Mouse (Mus musculus) embryonic fibroblast, embryonic 13.5 days (primary cell): ENCODE measurements around the gene Klk5. TPM values are rescaled to one million over a fixed set of nuclear protein-coding genes. Genes with fewer than 3 reads are reported as not detected.

Source experiments
- H3K27ac ChIP-seq: 2 replicates; pipeline ENCODE4 v1.5.1; 2012; ENCODE audit warnings: low read length, control low read depth, inconsistent platforms; ENCODE audit not compliant: insufficient read depth
- H3K4me1 ChIP-seq: 2 replicates; pipeline ENCODE4 v1.6.1; 2011; ENCODE audit warnings: low read length; ENCODE audit not compliant: control insufficient read depth, insufficient read depth
- H3K4me3 ChIP-seq: 2 replicates; pipeline ENCODE4 v1.5.1; 2011; ENCODE audit warnings: mild to moderate bottlenecking, control low read depth, low read length; ENCODE audit not compliant: insufficient read depth
- CTCF ChIP-seq: IDR thresholded peaks from 2 replicates; pipeline ENCODE4 v1.5.1; 2011; ENCODE audit warnings: mild to moderate bottlenecking, control low read depth, low read length, moderate library complexity, borderline replicate concordance; ENCODE audit not compliant: insufficient read depth
- POLR2A ChIP-seq: IDR thresholded peaks from 2 replicates; pipeline ENCODE4 v1.6.1; 2011; ENCODE audit warnings: low read depth, mild to moderate bottlenecking, control low read depth, low read length, moderate library complexity
- polyA plus RNA-seq: library from polyadenylated mRNA; stranded (reverse); fragments of >200 nt; gene quantifications from 2 replicates; pipeline ENCODE4 v1.2.4, GENCODE M21; 2011; ENCODE audit warnings: low read depth; ENCODE audit not compliant: missing spikeins, insufficient read length

The Klk5 gene
- not detected in 2 replicates for polyA plus RNA-seq

DNA sequence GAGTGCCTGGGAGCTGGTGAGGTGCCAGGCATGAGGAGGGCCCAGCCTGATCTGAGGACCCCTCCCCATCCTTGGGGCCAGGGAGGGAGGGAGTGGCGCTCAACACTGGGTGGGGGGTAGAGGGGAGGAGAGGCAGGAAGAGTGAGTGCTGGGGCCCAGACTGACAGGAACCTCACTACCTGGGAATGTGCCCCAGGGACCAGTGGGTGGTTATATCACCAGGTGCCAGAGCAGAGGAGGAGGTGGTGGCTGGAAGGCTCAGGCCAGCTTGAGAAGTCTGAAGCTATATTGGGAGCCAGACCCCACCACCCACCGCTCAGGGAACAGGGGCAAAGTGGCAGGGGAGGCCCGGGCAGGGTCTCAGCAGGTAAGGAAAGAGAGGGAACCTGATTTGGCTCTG is at the start of gene Klk5:
TSS of gene Klk5 (plus strand) at position 271 of the 400 bp plus-strand sequence.
- no peak within 1 kb of the TSS for H3K27ac ChIP-seq
- TF ChIP-seq CTCF (no peak), POLR2A (no peak)
- no peaks in the 10 kb centered on the region for H3K4me1 ChIP-seq
- H3K4me3 ChIP-seq: no peak within 1 kb of the TSS

DNA sequence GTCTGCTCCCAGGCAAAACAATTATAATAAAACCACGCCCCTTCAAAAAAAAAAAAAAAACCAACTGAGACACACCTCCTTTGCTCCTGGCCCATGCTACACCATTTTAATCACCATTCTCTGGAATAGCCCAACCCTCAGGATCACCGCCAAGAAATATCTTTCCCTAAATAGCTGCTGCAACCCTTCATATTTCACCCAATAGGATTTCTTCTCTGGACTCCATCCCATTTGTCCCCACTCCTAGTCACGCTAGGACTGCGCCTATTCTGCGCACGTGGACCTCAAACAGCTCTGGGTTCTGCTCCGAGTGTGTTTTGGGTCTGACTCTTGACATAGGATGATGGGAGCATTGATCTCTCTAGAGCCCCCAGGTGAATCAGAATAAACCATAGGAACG is 45.4 kb upstream of the Klk5 start:
- Histone ChIP-seq H3K4me1 (no peaks in the 10 kb centered on the region), H3K27ac (no peak overlapping the region), H3K4me3 (peak overlapping the region; percentile 83)
- TF ChIP-seq POLR2A: peak; percentile 43
- TF ChIP-seq CTCF: no peak

DNA sequence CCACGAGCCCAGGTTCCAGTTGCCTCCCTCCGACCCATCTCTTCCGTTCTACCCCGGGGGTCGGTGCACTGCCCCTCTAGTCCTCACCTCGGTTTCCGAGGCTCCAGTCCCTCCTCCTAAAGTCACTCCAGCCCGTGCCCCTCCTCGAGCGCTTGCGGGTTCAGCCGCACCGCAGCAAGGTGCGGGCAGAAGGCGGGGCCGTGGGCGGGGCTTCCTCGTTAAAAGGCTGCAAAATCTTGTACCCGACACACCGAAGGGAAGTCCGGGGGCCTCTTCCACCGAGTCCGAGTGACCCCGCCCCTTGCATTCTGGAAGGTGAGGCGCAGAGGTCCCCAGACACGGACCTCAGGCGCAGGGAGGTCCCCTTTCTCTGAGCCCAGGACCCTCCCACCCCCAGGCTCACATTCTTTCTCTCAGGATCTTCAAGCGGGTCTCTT is 44.4 kb upstream of the Klk5 start, which contains the start of gene Klk8:
TSS of gene Klk8 (plus strand) at position 245 of the 437 bp plus-strand sequence.
- no peak within 1 kb of the TSS for H3K27ac ChIP-seq
- H3K4me1 ChIP-seq: no peaks in the 10 kb centered on the region
- TF ChIP-seq POLR2A (no peak), CTCF (no peak)
- peak within 1 kb of the TSS; percentile 83 for H3K4me3 ChIP-seq

DNA sequence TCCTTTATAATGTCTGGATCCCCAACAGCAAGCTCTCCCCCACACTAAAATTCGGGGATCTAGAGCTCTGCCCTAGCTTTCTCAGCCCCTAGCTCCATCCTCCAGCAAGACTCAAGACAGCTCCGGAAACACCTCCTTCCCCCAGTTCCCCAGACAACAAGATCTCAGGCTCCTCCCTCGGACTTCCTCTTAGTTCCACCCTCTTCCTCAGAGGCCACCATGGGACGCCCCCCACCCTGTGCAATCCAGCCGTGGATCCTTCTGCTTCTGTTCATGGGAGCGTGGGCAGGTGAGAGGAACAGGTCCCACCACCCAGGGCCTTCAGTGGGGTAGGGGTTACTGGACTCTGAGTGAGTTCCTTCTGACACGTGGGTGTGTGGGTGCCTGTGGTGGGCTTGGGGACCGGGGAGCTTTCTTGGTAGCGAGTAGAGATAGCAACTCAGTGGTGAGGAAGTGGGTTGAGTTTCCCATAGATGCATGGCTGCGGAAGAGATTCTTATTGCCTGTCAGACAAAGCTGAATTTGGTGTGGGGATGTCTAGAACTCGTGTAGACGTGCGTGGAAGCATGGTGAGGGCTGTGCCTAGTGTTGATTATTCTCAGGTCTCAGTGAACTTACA is 43.8 kb upstream of the Klk5 start:
- Histone ChIP-seq H3K27ac (no peak overlapping the region), H3K4me1 (no peaks in the 10 kb centered on the region), H3K4me3 (peak overlapping the region; percentile 83)
- no peak for TF ChIP-seq CTCF
- 0 out of 2 replicates have a peak, but pooled peaks have one; percentile 20 for TF ChIP-seq POLR2A

DNA sequence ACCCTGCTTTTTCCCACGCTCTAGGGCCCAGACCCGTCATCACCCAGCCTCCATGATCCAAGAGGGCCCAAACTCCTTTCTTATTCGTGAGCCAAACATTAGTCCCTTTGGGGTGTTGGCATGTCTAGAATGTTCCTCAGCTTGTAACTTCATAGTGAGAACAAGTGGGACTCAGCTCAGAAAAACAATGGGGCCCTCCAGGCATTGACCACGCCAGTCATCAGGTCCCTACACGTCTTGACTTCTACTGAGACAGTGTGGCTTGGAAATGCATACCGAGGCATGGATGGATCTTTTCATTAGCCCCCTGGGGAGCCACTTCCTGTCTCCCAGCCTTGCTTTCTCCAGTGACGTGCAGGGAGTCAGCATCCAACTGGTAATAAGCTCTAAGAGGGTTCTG is 41.9 kb upstream of the Klk5 start:
- Histone ChIP-seq H3K4me1 (no peaks in the 10 kb centered on the region), H3K27ac (no peak overlapping the region), H3K4me3 (no peak overlapping the region)
- TF ChIP-seq CTCF: no peak
- TF ChIP-seq POLR2A: no peak

DNA sequence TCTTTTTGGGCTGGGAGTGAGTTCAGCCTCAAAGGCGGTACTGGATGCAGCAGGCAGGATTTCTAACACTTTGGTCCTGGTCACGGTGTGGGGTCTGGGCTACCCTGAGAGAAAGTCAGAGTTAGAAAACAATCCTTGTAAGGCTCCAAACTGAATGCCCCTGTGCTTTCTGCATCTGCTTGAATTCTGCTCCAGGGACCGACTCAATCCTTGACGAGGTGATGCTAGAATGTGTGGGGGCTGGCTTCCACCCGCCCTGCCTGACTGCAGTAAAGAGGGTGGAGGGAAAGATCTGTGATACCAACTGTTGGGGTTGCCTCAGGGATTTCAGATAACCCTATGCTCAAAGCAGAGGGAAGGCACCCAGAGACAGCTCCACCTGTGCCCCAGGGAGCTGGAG is 30.8 kb upstream of the Klk5 start, which contains the start of gene Klk7:
TSS of gene Klk7 (plus strand) at position 301 of the 400 bp plus-strand sequence.
- TF ChIP-seq POLR2A: no peak
- no peak for TF ChIP-seq CTCF
- H3K27ac ChIP-seq: no peak within 1 kb of the TSS
- H3K4me3 ChIP-seq: no peak within 1 kb of the TSS
- no peaks in the 10 kb centered on the region for H3K4me1 ChIP-seq

DNA sequence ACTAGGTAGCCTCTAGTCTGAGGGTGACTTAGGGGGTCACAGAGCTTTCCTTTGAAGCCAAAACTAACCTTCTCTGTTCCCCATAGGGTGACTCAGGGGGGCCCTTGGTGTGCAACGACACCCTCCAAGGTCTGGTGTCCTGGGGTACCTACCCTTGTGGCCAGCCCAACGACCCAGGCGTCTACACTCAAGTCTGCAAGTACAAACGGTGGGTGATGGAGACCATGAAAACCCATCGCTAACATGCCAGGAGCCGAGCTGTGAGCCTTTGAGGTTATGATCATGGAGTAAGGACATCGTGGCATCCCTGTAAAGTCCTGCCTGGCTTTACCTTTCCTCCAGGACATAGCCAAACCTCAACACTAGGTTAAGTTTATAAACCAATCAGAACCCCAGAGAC is 26.6 kb upstream of the Klk5 start:
- H3K27ac ChIP-seq: no peak overlapping the region
- no peak overlapping the region for H3K4me3 ChIP-seq
- no peaks in the 10 kb centered on the region for H3K4me1 ChIP-seq
- no peak for TF ChIP-seq CTCF
- no peak for TF ChIP-seq POLR2A

DNA sequence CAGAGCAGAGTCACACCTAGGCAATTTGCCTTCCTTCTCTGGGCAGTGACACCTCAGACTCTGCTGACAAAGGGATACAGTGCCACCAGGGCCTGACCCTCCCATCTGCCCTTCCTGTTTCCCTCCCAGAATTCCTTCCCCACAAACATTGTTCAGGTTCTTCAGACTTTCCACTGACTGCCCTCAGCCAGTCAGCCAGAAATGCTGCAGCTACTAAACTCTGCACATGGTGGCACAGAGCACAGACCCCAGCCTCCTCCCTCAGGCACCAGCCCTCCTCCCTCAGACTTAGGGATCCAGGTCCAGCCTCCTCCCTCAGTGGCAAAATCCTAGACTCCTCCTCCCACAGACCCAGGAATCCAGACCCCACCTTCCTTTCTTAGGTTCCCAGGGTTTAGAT is 25.0 kb upstream of the Klk5 start:
- no peaks in the 10 kb centered on the region for H3K4me1 ChIP-seq
- no peak overlapping the region for H3K4me3 ChIP-seq
- TF ChIP-seq CTCF: no peak
- no peak for TF ChIP-seq POLR2A
- no peak overlapping the region for H3K27ac ChIP-seq

DNA sequence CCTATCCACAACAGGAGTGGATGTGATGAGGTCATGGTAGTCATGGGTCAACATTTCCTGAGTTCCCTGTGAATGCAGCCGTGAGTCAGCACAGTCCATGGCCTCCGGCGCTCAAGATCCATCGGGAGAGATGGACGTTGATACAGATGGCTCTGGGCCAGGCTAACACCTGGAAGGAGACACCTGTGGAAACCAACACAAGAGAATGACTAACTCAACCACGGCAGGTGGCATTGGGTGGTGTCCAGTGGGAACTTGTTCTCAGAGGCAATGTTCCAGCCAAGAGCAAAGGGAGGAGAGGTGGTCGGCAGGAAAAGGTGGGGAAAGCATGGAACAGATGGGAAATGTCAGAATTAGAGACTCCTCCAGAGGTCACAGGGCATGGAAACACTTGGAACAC is 20.2 kb upstream of the Klk5 start:
- no peak for TF ChIP-seq CTCF
- no peak for TF ChIP-seq POLR2A
- Histone ChIP-seq H3K27ac (no peak overlapping the region), H3K4me3 (no peak overlapping the region), H3K4me1 (no peaks in the 10 kb centered on the region)

DNA sequence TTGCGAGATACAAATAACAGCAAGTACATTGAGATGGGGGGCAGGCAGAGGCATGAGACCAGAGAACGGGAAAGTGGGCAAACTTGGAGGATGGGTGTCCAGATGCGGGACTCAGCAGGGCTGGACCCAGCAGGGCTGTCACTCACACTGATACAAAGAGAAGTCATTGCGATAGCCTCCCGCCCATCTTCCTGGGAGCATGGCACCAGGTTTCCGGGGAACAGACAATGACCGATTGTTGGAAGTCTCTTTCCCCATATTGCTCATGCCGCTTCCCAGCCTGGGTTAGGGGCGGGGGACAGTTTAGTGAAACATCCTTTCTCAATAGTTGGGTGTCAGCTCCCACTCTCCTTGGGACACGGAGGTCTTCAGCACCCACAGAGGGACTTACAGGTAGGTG is 17.6 kb upstream of the Klk5 start, which contains the start of gene Klk6:
TSS of gene Klk6 (plus strand) at position 301 of the 400 bp plus-strand sequence.
- no peaks in the 10 kb centered on the region for H3K4me1 ChIP-seq
- H3K27ac ChIP-seq: no peak within 1 kb of the TSS
- no peak within 1 kb of the TSS for H3K4me3 ChIP-seq
- TF ChIP-seq POLR2A: no peak
- TF ChIP-seq CTCF: no peak
